Mouse (Mus musculus) urinary bladder, postnatal 0 days (tissue): Measurements from ENCODE around the gene Cabs1. TPM values are rescaled to one million over a fixed set of nuclear protein-coding genes. Genes with fewer than 3 reads are reported as not detected.

Experiments used
- polyA plus RNA-seq: library from polyadenylated mRNA; unstranded; fragments of >200 nt; fragmentation: Nextera tagmentation; extraction: Ambion mirVana; gene quantifications from 2 replicates; pipeline ENCODE4 v1.2.1, GENCODE M21; 2015

Gene Cabs1
- polyA plus RNA-seq: not detected in 2 replicates

DNA sequence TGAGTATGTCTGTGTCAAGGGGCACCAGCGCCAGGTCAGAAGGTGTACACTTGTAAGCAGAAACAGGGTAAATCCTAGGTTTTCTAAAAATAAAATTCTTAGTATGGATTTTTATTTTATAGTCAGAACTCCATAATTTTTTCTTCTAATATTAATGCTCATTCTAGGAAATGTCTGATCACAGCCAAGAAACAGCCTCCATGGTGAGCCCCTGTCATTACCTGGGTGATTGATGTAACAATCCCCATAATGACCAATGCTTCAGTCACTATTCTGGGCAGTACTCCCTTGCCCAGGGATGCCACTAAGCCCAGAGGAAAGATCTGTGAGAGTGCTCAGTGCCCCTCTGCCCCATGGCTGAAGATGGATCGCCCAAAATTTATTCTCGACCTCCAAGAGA, at the start of gene Cabs1:
Cabs1 (plus strand) TSS at position 301 of the 400 bp plus-strand sequence.

GRCm38 (mm10) chr5:87969201-87969600, 10.0 kb upstream of the Cabs1 start, which contains the start of the genes 2310003L06Rik and Gm28434:
Gene 2310003L06Rik, plus strand, starts transcription at chr5:87969459.
Gene Gm28434, plus strand, starts transcription at chr5:87969517.

GRCm38 (mm10) chr5:88002249-88002648, 23.0 kb downstream of the Cabs1 start, which contains the start of gene Smr3a:
Gene Smr3a, plus strand, starts transcription at chr5:88002549.

Other genes starting within 250 kb of the Cabs1 start
- gene Csn1s2a, start 204.9 kb upstream of the Cabs1 start, polyA plus RNA-seq: not detected in 2 replicates
- not detected in 2 replicates for gene Csn1s2b, start 171.4 kb upstream of the Cabs1 start, polyA plus RNA-seq
- not detected in 2 replicates for gene Prr27, start 153.8 kb upstream of the Cabs1 start, polyA plus RNA-seq
- not detected in 2 replicates for gene Odam, start 94.4 kb upstream of the Cabs1 start, polyA plus RNA-seq
- not detected in 2 replicates for gene Csn3, start 53.9 kb upstream of the Cabs1 start, polyA plus RNA-seq
- gene 2310003L06Rik, start 10.0 kb upstream of the Cabs1 start, polyA plus RNA-seq: not detected in 2 replicates
- gene Gm28434, start 9.9 kb upstream of the Cabs1 start, polyA plus RNA-seq: not detected in 2 replicates
- gene Smr3a, start 23.1 kb downstream of the Cabs1 start, polyA plus RNA-seq: not detected in 2 replicates
- gene Smr2, start 107.1 kb downstream of the Cabs1 start, polyA plus RNA-seq: not detected in 2 replicates
- not detected in 2 replicates for gene Gm11116, start 132.1 kb downstream of the Cabs1 start, polyA plus RNA-seq
- gene Gm11115, start 174.7 kb downstream of the Cabs1 start, polyA plus RNA-seq: not detected in 2 replicates